Comparison of ENCODE assay signal across 8 mouse cellular contexts in the genomic region with DNA sequence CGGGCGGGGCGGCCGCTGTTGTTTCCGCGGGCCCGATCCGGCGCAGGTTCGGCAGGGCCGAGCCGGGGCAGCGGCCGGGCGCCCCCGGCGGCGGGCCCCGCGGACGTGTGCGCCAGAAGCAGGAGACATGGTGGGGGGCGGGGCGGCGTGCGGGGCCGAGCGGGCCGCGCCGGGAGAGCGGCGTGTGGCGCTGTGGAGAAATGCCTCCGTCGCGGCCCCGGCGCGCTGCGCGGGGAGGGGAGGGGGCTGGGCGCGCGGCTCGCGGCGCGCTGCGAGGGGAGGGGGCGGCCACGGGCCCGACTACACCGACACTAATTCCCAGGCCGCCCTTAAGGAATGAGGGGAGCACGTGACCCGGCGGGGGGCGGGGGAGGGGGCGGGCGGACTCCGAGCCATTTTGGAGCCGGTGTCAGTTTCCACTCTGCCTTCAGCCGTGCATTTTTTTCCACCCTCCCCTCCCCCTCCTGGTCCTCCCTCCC. TPM values are rescaled to one million over a fixed set of nuclear protein-coding genes. Genes with fewer than 3 reads are reported as not detected.
A peak's percentile ranks its signal among the peaks of the same experiment; 100 is the strongest.
DNase-seq lines count a peak whose midpoint lies in the region; ATAC-seq and TF ChIP-seq lines count a peak whose summit lies in the region.

No protein-coding gene starts in this region.

- no peak for TF ChIP-seq EP300 in heart, adult 2 months (IDR thresholded peaks at IDR 0.05; ENCODE audit: insufficient read depth, low read depth, low read length)
- TF ChIP-seq EP300 in stomach, postnatal 0 days (optimal IDR thresholded peaks at IDR 0.05), result no peak

- peaks cover 9% of the 10 kb centered on the region for H3K36me3 ChIP-seq in heart, adult 2 months (ENCODE audit: control insufficient read depth, insufficient read depth, low read length)
- no peaks in the 10 kb centered on the region for H3K36me3 ChIP-seq in liver, embryonic 13.5 days
- no peaks in the 10 kb centered on the region for H3K36me3 ChIP-seq in stomach, postnatal 0 days (ENCODE audit: control insufficient read depth, insufficient read depth, low read length)

- peak; percentile 62 for ATAC-seq in liver, embryonic 13.5 days (ENCODE audit: low read depth)
- peak; percentile 84 for ATAC-seq in stomach, postnatal 0 days (ENCODE audit: low FRiP score, low TSS enrichment)

- peak overlapping the region; percentile 84 for H3K9ac ChIP-seq in heart, adult 2 months (ENCODE audit: low read depth, low read length)
- peak overlapping the region; percentile 77 for H3K9ac ChIP-seq in liver, embryonic 13.5 days
- peak overlapping the region; percentile 95 for H3K9ac ChIP-seq in stomach, postnatal 0 days (ENCODE audit: low read length)

- TF ChIP-seq POLR2A in heart, adult 2 months (IDR thresholded peaks at IDR 0.05; ENCODE audit: insufficient read depth, low read depth, low read length), result no peak

- 4% methylated on average over 39 of the region's 64 CpGs for WGBS in heart, adult 2 months
- 0% methylated on average over 12 of the region's 64 CpGs for WGBS in liver, embryonic 13.5 days (ENCODE audit: insufficient replicate concordance)
- 0% methylated on average over 14 of the region's 64 CpGs for WGBS in stomach, postnatal 0 days

- DNase-seq in ovary, adult 18-20 months (ENCODE audit: low spot score), result peak; percentile 73
- DNase-seq in ovary, postnatal 14 days (ENCODE audit: low spot score), result no peak
- DNase-seq in embryo, embryonic 10.5 days (ENCODE audit: low spot score), result peak; percentile 89
- DNase-seq in heart, adult 2 months, result peak; percentile 82 to 87
- peak; percentile 73 for DNase-seq in kidney, adult 9 months
- DNase-seq in liver, embryonic 13.5 days, result no peak
- DNase-seq in natural killer cell, adult 2 months (ENCODE audit: low spot score in 2 of 2), result peak; percentile 49 to 63
- DNase-seq in stomach, postnatal 0 days (ENCODE audit: low spot score), result peak; percentile 95

- H3K27me3 ChIP-seq in heart, adult 2 months (ENCODE audit: control insufficient read depth, insufficient read depth, low read length), result no peaks in the 10 kb centered on the region
- H3K27me3 ChIP-seq in liver, embryonic 13.5 days, result peaks cover 62% of the 10 kb centered on the region
- H3K27me3 ChIP-seq in stomach, postnatal 0 days (ENCODE audit: control insufficient read depth, insufficient read depth, low read length), result no peaks in the 10 kb centered on the region

- H3K4me3 ChIP-seq in heart, adult 2 months, result peak overlapping the region; percentile 85
- H3K4me3 ChIP-seq in liver, embryonic 13.5 days (replicated peaks), result peak overlapping the region; percentile 72
- peak overlapping the region; percentile 81 for H3K4me3 ChIP-seq in stomach, postnatal 0 days (ENCODE audit: low read depth, low read length)

- intact Hi-C loops in heart, adult 2 months (cut with DNase I), result loop anchor here (2.0 to 5.0 kb wide), 5 partner anchors 90 to 649 kb away; partner anchors contain the start of genes 4930426L09Rik, Dnajc1, Pip4k2a and Skida1

- no peaks in the 10 kb centered on the region for H3K9me3 ChIP-seq in liver, embryonic 13.5 days (replicated peaks)
- H3K9me3 ChIP-seq in stomach, postnatal 0 days (ENCODE audit: control insufficient read depth, low read length), result no peaks in the 10 kb centered on the region

- peak overlapping the region; percentile 86 for H3K4me2 ChIP-seq in liver, embryonic 13.5 days
- peak overlapping the region; percentile 82 for H3K4me2 ChIP-seq in stomach, postnatal 0 days (replicated peaks; ENCODE audit: low read depth)

- H3K79me2 ChIP-seq in heart, adult 2 months (replicated peaks; ENCODE audit: control insufficient read depth, insufficient read depth, low read length), result no peaks in the 10 kb centered on the region

- 0 out of 2 replicates have a peak, but pooled peaks have one; percentile 1 for TF ChIP-seq CTCF in heart, adult 2 months (IDR thresholded peaks at IDR 0.05)
- TF ChIP-seq CTCF in stomach, postnatal 0 days (IDR thresholded peaks at IDR 0.05; ENCODE audit: low read depth), result peak; percentile 4; the same call in 1 of the 2 replicates

- H3K27ac ChIP-seq in heart, adult 2 months, result peak overlapping the region; percentile 95
- peak overlapping the region; percentile 72 for H3K27ac ChIP-seq in liver, embryonic 13.5 days
- peak overlapping the region; percentile 95 for H3K27ac ChIP-seq in stomach, postnatal 0 days (replicated peaks)

- H3K4me1 ChIP-seq in heart, adult 2 months (ENCODE audit: control insufficient read depth, insufficient read depth, low read length), result peaks cover 2% of the 10 kb centered on the region
- peaks cover 53% of the 10 kb centered on the region for H3K4me1 ChIP-seq in liver, embryonic 13.5 days (replicated peaks)
- peaks cover 3% of the 10 kb centered on the region for H3K4me1 ChIP-seq in stomach, postnatal 0 days (replicated peaks; ENCODE audit: control insufficient read depth, insufficient read depth)

RNA-seq across cellular contexts. Expression of gene Bmi1, which starts 0.3 kb away (rescaled TPM):
- total RNA-seq in heart, adult 2 months (2021), result 10 to 100 TPM; 59.2 to 70.6 TPM
- polyA plus RNA-seq in heart, adult 2 months (2012; rRNA removed), result 22.3 and 54.4 TPM in 2 replicates
- polyA plus RNA-seq in liver, embryonic 13.5 days (2015; fragmentation: Nextera tagmentation; extraction: Ambion mirVana), result 4.6 and 7.6 TPM in 2 replicates
- 10.5 and 12.0 TPM in 2 replicates for polyA plus RNA-seq in stomach, postnatal 0 days (2015; fragmentation: Nextera tagmentation; extraction: Ambion mirVana)

RNA-seq across cellular contexts. Expression of gene Commd3, which starts 4.3 kb away (rescaled TPM):
- 100 to 1,000 TPM in 1 of 2 experiments, 10 to 100 TPM in 1; 95.0 to 102 TPM for total RNA-seq in heart, adult 2 months (2021)
- polyA plus RNA-seq in heart, adult 2 months (2012; rRNA removed), result 53.1 and 87.5 TPM in 2 replicates
- 103 and 115 TPM in 2 replicates for polyA plus RNA-seq in liver, embryonic 13.5 days (2015; fragmentation: Nextera tagmentation; extraction: Ambion mirVana)
- 169 and 178 TPM in 2 replicates for polyA plus RNA-seq in stomach, postnatal 0 days (2015; fragmentation: Nextera tagmentation; extraction: Ambion mirVana)

RNA-seq across cellular contexts. Expression of gene Spag6, which starts 17.3 kb away (rescaled TPM):
- total RNA-seq in heart, adult 2 months (2021), result under 1 TPM; 0.26 to 0.36 TPM
- 0.20 and 0.32 TPM in 2 replicates for polyA plus RNA-seq in heart, adult 2 months (2012; rRNA removed)
- polyA plus RNA-seq in liver, embryonic 13.5 days (2015; fragmentation: Nextera tagmentation; extraction: Ambion mirVana), result not detected in 2 replicates
- polyA plus RNA-seq in stomach, postnatal 0 days (2015; fragmentation: Nextera tagmentation; extraction: Ambion mirVana), result 0.10 and 0.21 TPM in 2 replicates

Comparison
In these comparisons a context has a peak if more than half of its experiments do, and no peak if none do; other contexts are left out.
1. DNase-seq: peak in ovary, adult 18-20 months (single experiment), embryo, embryonic 10.5 days (single experiment), heart, adult 2 months (2 of 2), kidney, adult 9 months (single experiment), natural killer cell, adult 2 months (2 of 2) and stomach, postnatal 0 days (single experiment); none in ovary, postnatal 14 days (single experiment) and liver, embryonic 13.5 days (single experiment).
2. Peak in every context shown above with its lines, with median percentiles within 50 percentile points of each other: H3K27ac ChIP-seq, H3K4me3 ChIP-seq and H3K9ac ChIP-seq.